Mouse (Mus musculus): Measurements from ENCODE around the gene Ccdc57. TPM values are rescaled to one million over a fixed set of nuclear protein-coding genes. Genes with fewer than 3 reads are reported as not detected.
A peak's percentile ranks its signal among the peaks of the same experiment; 100 is the strongest.

Ccdc57 gene
- polyA plus RNA-seq, 1 experiment from 2014 or later: 6.3 TPM

- Histone ChIP-seq H3K4me3 (ENCODE audit: low read length) (no peak overlapping the region), H3K9ac (ENCODE audit: low read depth, low read length) (no peak overlapping the region)
Observed at GRCm38 (mm10) chr11:120955701-120956100, 23.0 kb upstream of the Ccdc57 start.

GRCm38 (mm10) chr11:120954936-120955335, 22.3 kb upstream of the Ccdc57 start:
- peaks cover 18% of the 10 kb centered on the region for H3K36me3 ChIP-seq (ENCODE audit: control insufficient read depth, insufficient read depth, low read length)
- H3K4me1 ChIP-seq (ENCODE audit: control insufficient read depth, insufficient read depth, low read depth, low read length): peaks cover 11% of the 10 kb centered on the region
- no peak overlapping the region for H3K27ac ChIP-seq (ENCODE audit: low read depth, low read length)
- H3K27me3 ChIP-seq (replicated peaks; ENCODE audit: control insufficient read depth, insufficient read depth, low read length): peaks cover 6% of the 10 kb centered on the region
- no peaks in the 10 kb centered on the region for H3K9me3 ChIP-seq (ENCODE audit: control insufficient read depth, low read length)
- H3K4me2 ChIP-seq (ENCODE audit: low read length): no peak overlapping the region
- WGBS: 88% methylated on average over 5 of the region's 5 CpGs
- no peak for ATAC-seq
- H3K4me3 ChIP-seq (ENCODE audit: low read length): no peak overlapping the region
- no peak overlapping the region for H3K9ac ChIP-seq (ENCODE audit: low read depth, low read length)

More at GRCm38 (mm10) chr11:120955701-120956100, 23.0 kb upstream of the Ccdc57 start:
- peaks cover 8% of the 10 kb centered on the region for H3K4me1 ChIP-seq (ENCODE audit: control insufficient read depth, insufficient read depth, low read depth, low read length)
- peaks cover 18% of the 10 kb centered on the region for H3K36me3 ChIP-seq (ENCODE audit: control insufficient read depth, insufficient read depth, low read length)
- 85% methylated on average over 8 of the region's 8 CpGs for whole genome bisulfite sequencing
- no peaks in the 10 kb centered on the region for H3K9me3 ChIP-seq (ENCODE audit: control insufficient read depth, low read length)
- H3K27ac ChIP-seq (ENCODE audit: low read depth, low read length): no peak overlapping the region
- no peak overlapping the region for H3K4me2 ChIP-seq (ENCODE audit: low read length)
- ATAC-seq: no peak
- H3K27me3 ChIP-seq (replicated peaks; ENCODE audit: control insufficient read depth, insufficient read depth, low read length): no peaks in the 10 kb centered on the region

- H3K9ac ChIP-seq (ENCODE audit: low read depth, low read length): no peak overlapping the region; the same call in 1 of the 2 replicates
- peaks cover 10% of the 10 kb centered on the region for H3K36me3 ChIP-seq (ENCODE audit: control insufficient read depth, insufficient read depth, low read length)
- peaks cover 18% of the 10 kb centered on the region for H3K4me1 ChIP-seq (ENCODE audit: control insufficient read depth, insufficient read depth, low read depth, low read length)
- 81% methylated on average over 9 of the region's 9 CpGs for WGBS
- peaks cover 28% of the 10 kb centered on the region for H3K27me3 ChIP-seq (replicated peaks; ENCODE audit: control insufficient read depth, insufficient read depth, low read length)
- H3K4me2 ChIP-seq (ENCODE audit: low read length): peak overlapping the region; percentile 68
- no peak for ATAC-seq
- H3K4me3 ChIP-seq (ENCODE audit: low read length): peak overlapping the region; percentile 42
- H3K9me3 ChIP-seq (ENCODE audit: control insufficient read depth, low read length): no peaks in the 10 kb centered on the region
- no peak overlapping the region for H3K27ac ChIP-seq (ENCODE audit: low read depth, low read length)
Observed at GRCm38 (mm10) chr11:120951731-120952730, 19.4 kb upstream of the Ccdc57 start.

- peaks cover 18% of the 10 kb centered on the region for H3K4me1 ChIP-seq (ENCODE audit: control insufficient read depth, insufficient read depth, low read depth, low read length)
- H3K27me3 ChIP-seq (replicated peaks; ENCODE audit: control insufficient read depth, insufficient read depth, low read length): peaks cover 28% of the 10 kb centered on the region
- peak; percentile 53 for ATAC-seq
- 17% methylated on average over 8 of the region's 8 CpGs for WGBS
- peak overlapping the region; percentile 68 for H3K4me2 ChIP-seq (ENCODE audit: low read length)
- no peaks in the 10 kb centered on the region for H3K9me3 ChIP-seq (ENCODE audit: control insufficient read depth, low read length)
- H3K36me3 ChIP-seq (ENCODE audit: control insufficient read depth, insufficient read depth, low read length): peaks cover 4% of the 10 kb centered on the region; the same call in 1 of the 2 replicates
- peak overlapping the region; percentile 42 for H3K4me3 ChIP-seq (ENCODE audit: low read length)
- H3K27ac ChIP-seq (ENCODE audit: low read depth, low read length): peak overlapping the region; percentile 4; the same call in 1 of the 2 replicates
- H3K9ac ChIP-seq (ENCODE audit: low read depth, low read length): peak overlapping the region; percentile 57
Observed at GRCm38 (mm10) chr11:120951237-120951636, 18.6 kb upstream of the Ccdc57 start.

- Histone ChIP-seq H3K4me3 (ENCODE audit: low read length) (peak overlapping the region; percentile 42), H3K36me3 (ENCODE audit: control insufficient read depth, insufficient read depth, low read length) (peaks cover 3% of the 10 kb centered on the region; the same call in 1 of the 2 replicates), H3K27me3 (replicated peaks; ENCODE audit: control insufficient read depth, insufficient read depth, low read length) (peaks cover 28% of the 10 kb centered on the region), H3K9me3 (ENCODE audit: control insufficient read depth, low read length) (no peaks in the 10 kb centered on the region), H3K9ac (ENCODE audit: low read depth, low read length) (peak overlapping the region; percentile 57), H3K27ac (ENCODE audit: low read depth, low read length) (peak overlapping the region; percentile 4; the same call in 1 of the 2 replicates), H3K4me2 (ENCODE audit: low read length) (peak overlapping the region; percentile 68), H3K4me1 (ENCODE audit: control insufficient read depth, insufficient read depth, low read depth, low read length) (peaks cover 18% of the 10 kb centered on the region)
- WGBS: under 1% methylated on average over 36 of the region's 39 CpGs
- peak; percentile 86 for ATAC-seq
Observed at GRCm38 (mm10) chr11:120950281-120951202, 17.9 kb upstream of the Ccdc57 start.

GRCm38 (mm10) chr11:120949863-120950262, 17.2 kb upstream of the Ccdc57 start:
- no peak overlapping the region for H3K27ac ChIP-seq (ENCODE audit: low read depth, low read length)

GRCm38 (mm10) chr11:120948861-120949851, 16.5 kb upstream of the Ccdc57 start:
- no peak overlapping the region for H3K27ac ChIP-seq (ENCODE audit: low read depth, low read length)
- H3K27me3 ChIP-seq (replicated peaks; ENCODE audit: control insufficient read depth, insufficient read depth, low read length): peaks cover 30% of the 10 kb centered on the region
- no peaks in the 10 kb centered on the region for H3K36me3 ChIP-seq (ENCODE audit: control insufficient read depth, insufficient read depth, low read length)
- H3K9ac ChIP-seq (ENCODE audit: low read depth, low read length): peak overlapping the region; percentile 56
- WGBS: 1% methylated on average over 57 of the region's 75 CpGs
- no peak; the same call in 1 of the 2 replicates for ATAC-seq
- peaks cover 18% of the 10 kb centered on the region for H3K4me1 ChIP-seq (ENCODE audit: control insufficient read depth, insufficient read depth, low read depth, low read length)
- peak overlapping the region; percentile 42 for H3K4me3 ChIP-seq (ENCODE audit: low read length)
- H3K4me2 ChIP-seq (ENCODE audit: low read length): peak overlapping the region; percentile 68
- H3K9me3 ChIP-seq (ENCODE audit: control insufficient read depth, low read length): no peaks in the 10 kb centered on the region

More at GRCm38 (mm10) chr11:120949863-120950262, 17.2 kb upstream of the Ccdc57 start:
- Histone ChIP-seq H3K4me1 (ENCODE audit: control insufficient read depth, insufficient read depth, low read depth, low read length) (peaks cover 18% of the 10 kb centered on the region), H3K9me3 (ENCODE audit: control insufficient read depth, low read length) (no peaks in the 10 kb centered on the region), H3K4me3 (ENCODE audit: low read length) (no peak overlapping the region; the same call in 1 of the 2 replicates), H3K36me3 (ENCODE audit: control insufficient read depth, insufficient read depth, low read length) (no peaks in the 10 kb centered on the region), H3K4me2 (ENCODE audit: low read length) (peak overlapping the region; percentile 68), H3K9ac (ENCODE audit: low read depth, low read length) (no peak overlapping the region), H3K27me3 (replicated peaks; ENCODE audit: control insufficient read depth, insufficient read depth, low read length) (peaks cover 28% of the 10 kb centered on the region)
- ATAC-seq: no peak
- WGBS: 15% methylated on average over 10 of the region's 10 CpGs

- peak within 1 kb of the TSS; percentile 68 for H3K4me2 ChIP-seq (ENCODE audit: low read length)
- H3K9me3 ChIP-seq (ENCODE audit: control insufficient read depth, low read length): no peaks in the 10 kb centered on the region
- peak within 1 kb of the TSS; percentile 56 for H3K9ac ChIP-seq (ENCODE audit: low read depth, low read length)
- H3K27me3 ChIP-seq (replicated peaks; ENCODE audit: control insufficient read depth, insufficient read depth, low read length): peaks cover 30% of the 10 kb centered on the region
- ATAC-seq: no peak
- H3K27ac ChIP-seq (ENCODE audit: low read depth, low read length): no peak within 1 kb of the TSS
- peak within 1 kb of the TSS; percentile 42 for H3K4me3 ChIP-seq (ENCODE audit: low read length)
- no peaks in the 10 kb centered on the region for H3K36me3 ChIP-seq (ENCODE audit: control insufficient read depth, insufficient read depth, low read length)
- 39% methylated on average over 12 of the region's 12 CpGs for WGBS
- H3K4me1 ChIP-seq (ENCODE audit: control insufficient read depth, insufficient read depth, low read depth, low read length): peaks cover 18% of the 10 kb centered on the region
Observed at GRCm38 (mm10) chr11:120948328-120948727, 15.7 kb upstream of the Ccdc57 start, which contains the start of gene Slc16a3. Gene Slc16a3, plus strand, starts transcription at chr11:120948480.

Data from hindbrain, embryonic 16.5 days (tissue).